Mouse (Mus musculus) adipocyte (in vitro differentiated cells): ENCODE measurements at regions not wholly inside any gene's neighbourhood (a gene's known extent, or its start where the extent isn't known, plus 50 kb on each side); places are given as distances from the start of the nearest gene placed in this dataset.

Source experiments
- DNase-seq: peaks from one replicate; pipeline ENCODE4 v3.0.0-alpha.2; 2016; ENCODE audit warnings: low spot score

DNA sequence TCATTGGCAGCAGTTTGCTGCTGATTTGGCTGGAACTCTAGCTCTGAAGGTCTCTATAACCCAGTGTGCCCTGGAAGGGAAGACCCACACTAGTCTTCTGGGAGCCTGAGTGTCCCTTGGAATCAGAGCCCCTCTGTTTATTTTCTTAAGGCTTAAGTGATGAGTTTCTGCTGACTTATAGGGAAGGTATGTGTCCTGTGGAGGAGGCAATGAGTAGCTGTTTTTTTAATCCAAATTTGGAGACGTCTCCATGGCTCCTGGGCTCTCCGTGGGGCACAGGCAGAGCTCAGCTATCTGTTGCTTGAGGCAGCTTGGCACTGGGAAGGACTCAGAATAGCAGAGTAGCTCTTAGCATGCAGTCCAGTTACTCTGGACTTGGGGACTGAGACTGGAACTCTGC lies 146.4 kb downstream of the Ttc32 start:
- DNase-seq = no peak

GRCm38 (mm10) chr12:9178626-9179025 lies 148.8 kb downstream of the Ttc32 start:
- DNase-seq = no peak

- no peak for DNase-seq
Observed at GRCm38 (mm10) chr12:9180677-9181076, 150.9 kb downstream of the Ttc32 start.

DNA sequence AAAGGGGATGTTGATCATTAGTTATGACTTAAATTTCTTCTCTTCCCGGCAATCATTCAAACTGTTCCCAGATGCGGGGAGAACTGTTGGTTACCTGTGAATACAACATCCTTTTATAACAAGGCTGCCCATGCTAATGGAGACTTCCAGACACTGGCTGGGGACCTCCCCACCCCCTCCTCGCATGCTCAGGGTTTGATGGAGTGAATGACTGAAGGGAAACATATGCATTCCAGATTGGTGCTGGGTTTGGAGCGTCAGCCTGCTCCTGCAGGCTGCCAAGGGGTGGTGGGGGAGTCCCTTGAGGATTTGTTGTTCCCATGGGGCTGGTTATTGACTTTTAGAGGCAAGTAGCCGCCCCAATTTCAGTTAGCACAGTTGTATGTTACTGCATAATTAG lies 161.9 kb downstream of the Ttc32 start:
- no peak for DNase-seq

DNA sequence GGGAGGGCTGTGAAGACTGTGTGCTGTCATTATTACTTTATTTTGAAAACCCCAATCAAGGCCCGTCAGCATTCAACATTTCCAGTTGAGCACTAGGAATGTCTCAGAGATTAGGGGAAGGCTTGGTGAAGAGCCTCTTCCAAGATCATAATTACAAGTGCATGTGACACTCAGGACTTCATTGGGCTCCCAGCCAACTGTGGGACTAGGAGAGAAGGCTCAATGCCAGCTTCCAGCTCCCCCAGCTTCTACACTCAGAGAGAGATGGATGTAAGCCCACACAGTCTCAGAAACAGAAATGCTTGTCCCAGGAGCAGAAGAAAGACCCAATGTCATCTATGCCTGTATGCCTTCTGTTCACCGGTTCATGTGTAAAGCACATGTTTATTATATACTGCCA lies 169.5 kb downstream of the Ttc32 start:
- DNase-seq = peak; percentile 7

DNA sequence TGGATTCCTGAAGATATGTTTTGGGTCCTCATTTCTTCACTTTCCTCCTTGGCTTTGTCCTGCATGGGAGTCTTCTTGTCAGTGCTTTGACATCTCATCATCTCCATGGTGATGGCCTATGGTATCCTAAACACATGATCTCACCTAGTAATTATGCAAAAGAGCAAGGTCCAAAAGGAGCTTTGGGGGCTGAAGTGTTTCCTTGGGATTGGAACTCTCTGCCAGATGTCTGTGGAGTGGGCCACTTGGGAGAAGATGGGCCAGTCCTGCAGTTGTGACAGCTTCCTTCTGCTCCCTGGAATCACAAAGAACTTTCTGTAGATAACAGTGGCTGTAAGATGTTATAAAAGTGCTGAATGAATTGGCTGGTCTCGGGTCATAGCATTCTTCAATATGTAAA lies 182.4 kb downstream of the Ttc32 start:
- no peak for DNase-seq

DNA sequence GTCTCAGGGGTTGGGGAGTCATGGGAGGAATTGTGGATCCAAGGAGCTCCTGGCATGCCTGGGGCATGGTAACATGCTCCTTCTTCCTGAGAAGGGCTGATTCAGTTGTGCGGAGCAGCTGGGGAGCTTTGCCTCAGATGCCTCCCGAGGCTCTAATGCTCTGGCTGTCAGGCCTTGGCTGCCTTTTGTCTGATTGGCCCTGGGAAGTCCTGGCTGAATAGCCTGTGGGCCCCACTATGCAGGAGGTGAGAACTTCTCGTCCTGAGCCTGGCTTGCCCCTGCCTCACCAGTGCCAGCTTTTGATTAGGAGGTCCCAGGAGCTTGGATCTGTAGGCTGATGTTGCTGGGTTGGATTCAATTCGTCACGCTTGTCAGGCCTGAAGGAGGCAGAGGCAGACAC lies 195.2 kb downstream of the Ttc32 start:
- DNase-seq = no peak

- DNase-seq = no peak
Observed at GRCm38 (mm10) chr12:9227901-9228300, 198.1 kb downstream of the Ttc32 start.

GRCm38 (mm10) chr12:9228486-9228885 lies 198.7 kb downstream of the Ttc32 start:
- DNase-seq = peak; percentile 43

DNA sequence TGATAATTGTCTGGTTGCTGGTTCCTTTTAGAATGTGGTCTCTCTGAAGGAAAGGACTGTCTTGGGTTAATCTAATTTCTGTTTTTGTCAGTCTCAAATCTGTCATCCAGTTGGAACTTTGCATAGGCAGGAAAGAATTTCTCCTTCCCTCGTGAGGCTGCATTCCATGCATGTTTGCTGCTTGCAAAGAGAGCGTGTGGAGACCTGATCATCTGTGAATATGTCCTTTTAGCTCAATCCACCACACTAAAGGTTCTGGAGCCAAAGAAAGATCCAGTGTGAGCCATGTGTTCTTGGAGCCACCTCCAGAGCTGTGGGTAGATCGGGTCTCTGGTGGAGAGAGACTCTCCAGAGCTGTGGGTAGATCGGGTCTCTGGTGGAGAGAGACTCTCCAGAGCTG lies 200.2 kb downstream of the Ttc32 start:
- no peak for DNase-seq

- DNase-seq = no peak
Observed at GRCm38 (mm10) chr12:9230576-9230975, 200.8 kb downstream of the Ttc32 start.

GRCm38 (mm10) chr12:9232431-9232830 lies 202.6 kb downstream of the Ttc32 start:
- DNase-seq = no peak

DNA sequence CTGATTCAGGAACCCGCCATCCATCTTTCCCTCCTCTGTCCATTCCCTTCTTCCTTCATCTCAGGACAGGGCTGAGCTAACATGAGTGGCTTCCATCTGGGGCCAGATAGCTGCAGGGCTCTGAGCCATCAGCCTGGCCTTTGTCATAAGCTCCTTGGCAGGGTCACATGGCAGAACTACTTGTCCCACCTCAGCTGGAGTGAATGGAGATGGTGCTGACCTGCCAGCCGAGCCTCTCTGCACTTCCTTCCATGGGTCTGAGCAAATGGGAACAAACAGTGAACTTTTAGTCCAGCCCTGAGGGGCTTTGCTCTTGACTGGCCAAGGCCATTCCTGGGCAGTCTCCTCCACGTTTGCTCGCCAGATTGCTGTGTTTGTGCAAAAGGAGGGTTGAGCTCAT lies 206.1 kb downstream of the Ttc32 start:
- no peak for DNase-seq

DNA sequence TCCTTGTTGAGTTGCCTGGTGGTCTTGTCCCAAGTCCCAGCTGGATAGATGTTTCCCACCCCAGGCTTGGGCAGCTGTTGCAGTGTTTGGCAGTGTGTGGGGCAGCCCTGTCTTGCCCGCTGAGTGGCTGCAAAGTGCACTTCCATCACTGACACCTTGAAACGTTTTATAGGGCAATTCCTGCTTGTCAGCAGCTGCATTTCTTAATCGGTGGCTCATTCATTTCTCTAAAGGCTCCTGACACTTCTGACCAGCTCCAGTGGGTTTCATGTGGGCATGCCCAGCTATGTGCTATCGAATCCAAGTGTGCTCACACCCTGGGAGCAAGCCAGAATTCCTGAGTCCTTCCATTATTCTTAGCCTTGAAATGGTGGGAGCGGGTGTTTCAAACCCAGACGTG lies 207.7 kb downstream of the Ttc32 start:
- no peak for DNase-seq

GRCm38 (mm10) chr12:9237955-9238354 lies 208.2 kb downstream of the Ttc32 start:
- no peak for DNase-seq

DNA sequence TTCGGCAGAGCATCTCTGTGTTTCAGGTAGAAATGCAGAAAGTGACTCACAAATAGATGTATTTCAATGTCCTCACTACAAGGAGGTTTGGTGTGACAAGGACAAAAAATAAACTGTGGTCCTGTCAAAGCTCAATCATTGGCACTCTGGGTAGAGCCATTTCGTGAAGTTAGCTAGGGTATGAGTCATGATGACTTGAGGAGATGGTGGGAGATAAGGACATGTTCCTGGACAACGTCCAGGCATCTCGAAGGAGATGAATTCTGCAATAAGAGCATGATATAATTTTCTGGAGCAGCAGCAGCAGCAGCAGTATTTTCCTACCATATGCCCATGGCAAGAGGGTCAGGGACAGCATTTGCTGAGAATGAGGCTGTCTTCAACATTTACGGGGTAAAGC lies 217.7 kb downstream of the Ttc32 start:
- DNase-seq = peak; percentile 16

DNA sequence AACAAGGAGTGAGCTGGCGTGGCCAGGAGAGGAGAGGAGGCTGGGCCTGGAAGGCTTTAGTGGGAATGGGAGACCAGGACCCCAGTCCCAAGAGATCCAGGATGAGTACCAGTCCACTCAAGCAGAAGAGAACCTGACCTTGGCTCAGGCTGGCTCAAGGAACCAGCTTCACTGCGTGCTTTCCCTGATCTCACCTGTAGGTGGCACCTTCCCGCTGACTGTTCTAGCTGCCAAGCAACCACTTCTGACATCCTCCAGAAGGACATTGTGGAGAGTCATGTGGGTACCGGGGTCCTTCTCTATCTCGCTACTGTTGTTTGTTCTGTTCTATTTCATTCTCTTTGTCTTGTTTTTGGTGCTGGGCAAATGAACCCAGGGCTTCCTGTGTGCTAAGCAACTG lies 222.0 kb downstream of the Ttc32 start:
- peak; percentile 63 for DNase-seq

DNA sequence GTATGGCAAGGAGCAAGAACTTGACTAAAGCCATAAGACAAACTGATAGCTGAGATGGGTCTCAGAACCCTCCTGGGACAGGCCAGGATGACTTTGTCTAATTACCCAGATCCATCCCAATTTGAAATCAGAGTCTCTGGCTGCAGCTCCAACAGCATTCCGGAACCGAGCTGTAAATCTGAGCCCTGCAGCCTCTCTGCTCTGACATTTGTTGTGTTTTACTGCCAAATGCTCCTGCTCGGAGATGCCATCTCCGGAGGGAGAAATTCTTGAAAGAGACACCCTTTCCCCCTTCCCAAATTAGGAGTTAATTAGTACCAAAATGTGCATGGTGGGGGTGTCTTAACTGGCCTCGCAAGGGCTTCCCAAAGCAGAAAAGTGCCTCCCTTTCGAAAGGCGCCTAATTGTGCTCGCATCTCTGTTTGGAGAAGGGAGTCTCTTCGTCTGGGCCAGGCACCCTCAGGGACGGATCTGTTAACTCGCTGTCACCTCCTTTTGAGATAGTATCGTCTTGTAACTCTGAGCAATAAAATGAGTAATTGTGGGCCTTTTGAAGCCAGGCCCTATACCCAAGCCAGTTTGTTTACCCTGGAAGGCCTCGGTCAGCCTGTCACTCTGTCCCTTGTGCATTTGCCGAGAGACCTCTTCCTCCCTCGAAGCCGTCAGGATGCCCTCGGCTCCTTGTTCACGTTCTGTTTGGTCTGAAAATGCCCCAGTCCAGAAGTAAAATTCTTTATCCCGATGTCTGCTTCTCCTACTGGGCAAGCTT lies 223.7 kb downstream of the Ttc32 start:
- DNase-seq = no peak

- no peak for DNase-seq
Observed at GRCm38 (mm10) chr12:9254301-9254860, 224.6 kb downstream of the Ttc32 start.

- DNase-seq = no peak
Observed at GRCm38 (mm10) chr12:9255661-9256486, 226.1 kb downstream of the Ttc32 start.

- no peak for DNase-seq
Observed at GRCm38 (mm10) chr12:9256487-9256820, 226.7 kb downstream of the Ttc32 start.

- DNase-seq = no peak
Observed at GRCm38 (mm10) chr12:9258221-9258620, 228.4 kb downstream of the Ttc32 start.

DNA sequence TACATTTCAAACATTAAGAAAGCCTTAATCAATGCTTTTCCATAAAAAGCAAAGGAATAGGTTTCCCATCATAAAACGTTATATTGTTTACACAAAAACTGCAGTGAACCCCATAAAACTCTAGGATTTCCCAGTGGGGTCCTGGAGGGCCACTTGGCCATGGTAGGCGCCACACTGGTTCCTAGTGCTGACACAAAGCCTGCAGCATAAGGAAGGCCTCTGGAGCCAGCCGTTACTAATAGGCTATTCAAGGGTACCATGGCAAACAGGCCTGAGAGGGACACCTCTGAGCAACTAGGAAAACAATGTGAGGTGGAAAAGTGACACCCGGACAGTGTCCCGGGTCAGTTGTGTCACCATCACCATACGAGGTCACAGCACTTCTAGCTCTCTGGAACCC lies 231.9 kb downstream of the Ttc32 start:
- no peak for DNase-seq
